Mouse (Mus musculus) right cerebral cortex, adult 18-20 months (tissue): ENCODE results near the gene Mcm3ap.

Source experiments
- DNase-seq: peaks from one replicate; pipeline ENCODE4 v3.0.0; 2022; ENCODE audit warnings: mixed read lengths

The Mcm3ap gene

GRCm38 (mm10) chr10:76496366-76496765 lies 27.6 kb downstream of the Mcm3ap start:
- DNase-seq, result no peak

DNA sequence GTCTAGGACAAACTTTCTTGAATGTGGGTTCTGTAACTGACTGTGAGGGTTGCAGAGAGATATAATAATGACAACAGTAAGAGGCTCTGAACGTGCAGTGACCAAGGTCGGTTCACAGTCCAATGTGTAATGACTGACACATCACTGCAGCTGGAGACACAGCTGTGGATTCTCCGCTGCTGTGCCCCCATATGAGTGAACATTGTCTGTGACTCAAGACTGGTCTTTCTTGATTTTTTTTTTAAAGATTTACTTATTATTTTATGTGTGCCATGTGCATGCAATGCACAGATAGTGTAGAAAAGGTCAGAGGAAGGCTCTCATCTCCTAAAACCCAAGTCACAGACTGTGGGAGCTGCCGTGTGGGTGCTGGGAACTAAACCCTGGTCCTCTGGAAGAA lies 28.8 kb downstream of the Mcm3ap start:
- DNase-seq, result no peak

DNA sequence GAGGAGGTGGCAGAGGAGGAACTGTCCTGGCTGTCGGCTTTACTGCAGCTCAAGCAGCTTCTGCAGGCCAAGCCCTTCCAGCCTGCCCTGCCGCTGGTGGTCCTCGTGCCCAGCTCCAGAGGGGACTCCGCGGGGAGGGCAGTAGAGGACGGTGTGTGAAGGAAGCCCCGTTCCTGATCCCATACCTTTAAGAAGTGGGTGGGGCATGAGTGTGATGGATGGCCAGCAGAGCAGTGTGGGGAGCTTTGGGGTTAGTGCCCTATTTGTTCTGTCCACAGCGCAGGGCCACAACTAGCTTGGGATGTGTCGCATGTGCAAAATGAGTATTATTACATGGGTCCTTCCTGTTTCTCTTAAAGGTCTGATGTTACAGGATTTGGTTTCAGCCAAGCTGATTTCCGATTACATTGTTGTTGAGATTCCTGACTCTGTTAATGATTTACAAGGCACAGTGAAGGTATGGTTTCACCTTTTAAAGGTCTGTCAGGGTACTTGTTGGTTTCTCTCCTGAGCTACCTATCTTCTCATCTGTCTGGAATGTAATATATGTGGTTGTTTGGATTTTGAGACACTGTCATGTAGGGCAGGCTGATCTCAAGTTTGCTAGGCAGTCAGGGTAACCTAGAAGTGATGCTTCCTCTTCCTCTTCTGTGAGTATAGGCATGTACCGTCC lies 35.7 kb downstream of the Mcm3ap start:
- no peak for DNase-seq

- DNase-seq, result no peak
Measured at GRCm38 (mm10) chr10:76505865-76506264, 37.1 kb downstream of the Mcm3ap start.

DNA sequence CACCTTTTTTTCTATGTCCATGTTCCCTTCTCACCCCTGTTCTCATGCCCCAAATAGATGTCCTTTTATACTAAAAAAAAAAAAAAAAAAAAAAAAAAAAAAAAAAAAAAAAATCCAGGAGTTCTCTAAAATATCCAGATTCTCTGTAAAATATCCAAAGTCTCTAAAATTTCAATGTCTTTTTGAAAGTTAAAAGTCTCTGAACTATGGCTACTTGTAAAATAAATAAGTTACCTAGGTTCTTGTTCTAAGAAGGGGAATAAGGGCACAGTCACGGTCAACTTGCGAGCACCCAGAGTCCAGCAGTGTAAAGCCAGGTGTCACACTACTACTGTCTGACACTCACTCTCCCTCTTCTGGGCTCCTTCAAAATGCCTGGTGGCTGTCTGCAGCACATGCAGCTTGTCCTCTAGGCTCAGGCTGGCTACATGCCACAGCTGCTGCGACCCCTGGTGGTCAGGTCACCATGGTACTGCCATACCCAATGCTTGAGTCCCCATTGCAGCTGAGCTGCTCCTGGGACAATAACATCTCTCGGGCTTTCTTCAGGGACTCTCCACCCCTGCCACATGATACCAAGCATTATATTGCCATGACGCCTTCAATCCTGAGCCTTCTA lies 44.3 kb downstream of the Mcm3ap start:
- DNase-seq, result peak; percentile 28

DNA sequence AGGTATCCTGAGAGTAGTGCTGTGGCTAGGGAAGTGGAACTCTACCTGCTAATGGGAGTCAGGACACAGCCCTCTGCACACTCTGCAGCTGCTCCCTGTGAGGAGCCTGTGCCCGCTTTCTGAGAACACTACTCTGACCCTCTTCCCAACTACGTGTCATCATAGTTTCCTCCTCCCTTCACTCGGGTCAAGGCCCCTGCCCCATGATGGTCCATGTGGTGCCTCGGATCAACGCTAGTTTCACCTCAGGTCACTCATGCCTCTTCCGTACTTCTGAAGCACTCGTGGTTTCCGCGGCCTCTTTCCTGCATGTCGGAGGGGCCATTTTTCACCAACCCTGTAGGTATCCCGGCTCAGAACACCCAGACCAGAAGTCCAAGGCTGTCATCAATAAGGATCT lies 62.2 kb downstream of the Mcm3ap start:
- no peak for DNase-seq

- peak; percentile 99 for DNase-seq
Measured at GRCm38 (mm10) chr10:76531375-76531774, 62.6 kb downstream of the Mcm3ap start, which contains the start of gene Lss. TSS of gene Lss (plus strand) at chr10:76531588.

DNA sequence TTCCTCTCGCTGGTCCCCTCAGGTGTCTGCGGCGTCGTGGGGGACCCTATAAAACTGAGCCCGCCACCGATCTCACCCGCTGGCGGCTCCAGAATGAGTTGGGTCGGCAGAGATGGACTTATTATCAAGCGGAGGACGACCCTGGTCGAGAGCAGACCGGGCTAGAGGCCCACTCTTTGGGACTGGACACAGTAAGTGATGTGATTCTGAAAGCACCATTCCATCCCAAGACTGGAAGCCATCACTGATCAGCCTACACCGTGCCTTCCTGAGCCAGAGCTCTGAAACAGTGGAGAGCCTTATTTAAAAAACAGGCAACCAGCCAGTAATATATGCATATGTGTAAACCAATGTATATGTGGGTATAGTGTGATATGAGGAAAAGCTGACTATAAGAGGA lies 63.1 kb downstream of the Mcm3ap start:
- no peak for DNase-seq

- DNase-seq, result no peak
Measured at GRCm38 (mm10) chr10:76535526-76535925, 66.8 kb downstream of the Mcm3ap start.

DNA sequence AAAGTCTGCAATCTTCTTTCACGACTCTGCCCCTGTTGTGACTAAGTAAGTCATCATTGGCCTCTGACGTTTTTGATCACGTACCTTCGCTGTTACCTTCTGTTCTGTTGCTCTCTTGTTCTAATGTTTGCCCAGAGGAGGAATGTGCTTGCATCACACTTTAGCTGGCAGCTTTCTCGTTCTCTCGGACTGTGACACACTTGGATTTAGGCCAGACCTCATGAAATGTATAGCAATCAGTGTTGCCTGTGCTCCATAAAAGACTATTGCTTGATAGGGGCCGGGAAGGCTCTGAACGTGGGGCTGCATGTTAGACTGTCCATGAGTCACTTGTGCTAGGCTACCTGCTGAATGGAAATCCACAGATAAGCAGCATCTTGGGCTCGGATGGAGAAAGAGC lies 68.9 kb downstream of the Mcm3ap start:
- no peak for DNase-seq

DNA sequence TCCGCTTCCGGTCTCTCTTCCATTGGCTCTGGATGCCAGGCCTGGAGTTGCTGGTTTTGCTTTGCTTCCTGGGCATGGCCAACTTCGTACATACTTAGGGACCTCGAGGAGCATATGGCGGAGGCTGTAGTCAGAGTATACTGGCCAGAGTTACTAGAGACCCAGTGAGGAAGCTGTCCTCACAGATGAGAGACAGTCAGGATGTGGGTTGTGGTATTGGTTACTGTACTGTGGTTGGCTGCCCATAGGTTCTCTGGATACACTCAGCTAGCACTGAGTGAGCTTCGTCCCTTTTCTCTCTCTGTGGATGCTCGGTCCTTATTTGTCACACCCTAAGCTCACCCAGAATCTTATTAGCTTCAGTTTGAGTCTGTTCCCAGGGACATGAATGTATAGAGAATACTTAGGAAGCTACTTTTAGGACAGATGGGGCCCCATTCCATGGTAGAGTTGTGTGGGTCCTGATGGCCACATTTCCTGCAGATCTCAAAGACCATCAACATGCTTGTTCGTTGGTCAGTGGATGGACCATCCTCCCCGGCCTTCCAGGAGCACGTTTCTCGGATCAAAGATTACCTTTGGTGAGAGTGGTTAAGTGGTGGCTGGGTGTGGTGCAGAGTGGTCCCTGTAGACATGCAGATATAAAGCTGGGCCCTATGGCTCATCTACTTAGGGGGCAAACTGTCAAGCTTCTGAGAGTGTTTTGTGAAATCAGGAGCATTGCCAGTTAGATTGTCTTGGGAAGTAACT lies 72.8 kb downstream of the Mcm3ap start:
- no peak for DNase-seq

DNA sequence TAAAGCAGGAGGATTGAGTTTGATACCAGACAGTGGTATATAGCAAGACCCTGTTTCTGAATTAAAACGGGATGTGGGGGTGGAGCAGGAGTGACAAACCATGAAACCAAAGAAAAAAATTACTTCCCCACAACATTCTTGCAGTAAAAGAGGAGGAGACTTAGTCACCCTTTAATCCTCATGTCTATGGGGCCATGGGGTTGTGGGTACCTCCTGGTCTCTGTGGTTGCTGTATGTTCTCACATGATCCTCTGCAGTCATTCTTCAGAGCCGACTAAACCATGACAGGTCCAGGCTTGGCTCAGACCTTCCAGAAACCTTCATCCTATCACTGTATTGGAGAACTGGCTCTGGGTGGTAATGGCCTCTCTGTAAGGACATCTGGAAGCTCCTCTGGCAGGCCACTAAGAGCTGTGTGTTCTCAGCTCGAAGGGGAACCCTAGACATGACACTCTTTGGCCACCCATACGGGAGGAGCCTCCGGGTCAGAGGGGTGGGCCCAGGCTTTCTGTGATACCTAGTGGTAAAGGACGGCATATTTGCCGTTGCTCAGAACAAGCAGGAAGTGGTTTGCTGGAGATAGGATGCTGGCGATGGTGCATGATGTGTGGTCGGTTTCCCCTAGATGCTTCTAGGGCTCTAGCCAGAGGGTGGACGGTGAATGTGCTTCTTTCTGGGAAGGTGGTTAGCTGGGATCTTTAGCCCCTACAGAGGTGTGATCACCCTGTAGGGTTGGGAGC lies 74.1 kb downstream of the Mcm3ap start:
- no peak for DNase-seq

GRCm38 (mm10) chr10:76546566-76546965 lies 77.8 kb downstream of the Mcm3ap start:
- DNase-seq, result no peak

GRCm38 (mm10) chr10:76548218-76548617 lies 79.5 kb downstream of the Mcm3ap start:
- no peak for DNase-seq

DNA sequence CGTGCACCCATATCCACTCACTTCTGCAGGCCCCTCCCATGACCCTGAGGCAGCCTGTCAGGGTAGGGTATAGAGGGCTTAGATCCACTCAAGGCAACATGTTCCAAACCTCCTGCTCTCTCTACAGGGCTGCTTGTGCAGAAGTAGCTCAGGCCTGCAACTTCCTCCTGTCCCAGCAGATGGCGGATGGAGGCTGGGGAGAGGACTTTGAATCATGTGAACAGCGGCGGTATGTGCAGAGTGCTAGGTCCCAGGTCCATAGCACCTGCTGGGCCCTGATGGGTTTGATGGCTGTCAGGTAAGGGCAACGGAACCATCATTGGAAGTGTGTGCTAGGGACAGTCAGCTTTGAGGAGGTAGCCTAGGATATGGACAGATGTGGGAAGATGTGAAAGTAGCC lies 81.7 kb downstream of the Mcm3ap start:
- DNase-seq, result no peak

- no peak for DNase-seq
Measured at GRCm38 (mm10) chr10:76551556-76551955, 82.8 kb downstream of the Mcm3ap start.

GRCm38 (mm10) chr10:76554061-76554460 lies 85.3 kb downstream of the Mcm3ap start:
- DNase-seq, result no peak

- DNase-seq, result no peak
Measured at GRCm38 (mm10) chr10:76561972-76562371, 93.2 kb downstream of the Mcm3ap start, which contains the start of gene Spatc1l. TSS of gene Spatc1l (plus strand) at chr10:76562272.
